Mouse (Mus musculus) heart, postnatal 36 days (tissue): ENCODE measurements around the gene Hnrnpa2b1. TPM values are rescaled to one million over a fixed set of nuclear protein-coding genes. Genes with fewer than 3 reads are reported as not detected.

Source experiments
- DNase-seq, 2 experiments: peaks; one replicate each; pipeline ENCODE4 v3.0.0; 2021 to 2022
- intact Hi-C: fragments of 180-260 bp; cut with DNase I; formaldehyde crosslinking; loops from one replicate; pipeline ENCODE4 v1.15.1; 2025
- total RNA-seq, 2 experiments: library from RNA; stranded (reverse); gene quantifications; 2 replicates each; pipeline ENCODE4 v1.2.3; 2021

Gene Hnrnpa2b1
- total RNA-seq, 2 experiments from 2014 or later: 408 to 439 TPM

GRCm38 (mm10) chr6:51471179-51471505 lies 1.4 kb upstream of the Hnrnpa2b1 start:
- DNase-seq: no peak
- intact Hi-C loops: loop anchor here (2.0 to 5.0 kb wide), 2 partner anchors 74 to 89 kb away; no protein-coding TSS in a partner anchor

- intact Hi-C loops: loop anchor here (2.0 to 5.0 kb wide), 2 partner anchors 74 to 88 kb away; no protein-coding TSS in a partner anchor
- peak; percentile 79 to 85 for DNase-seq
Observed at GRCm38 (mm10) chr6:51470311-51471178, 851 bp upstream of the Hnrnpa2b1 start, which contains the start of gene Cbx3. Gene Cbx3, plus strand, starts transcription at chr6:51470360.

- DNase-seq: peak; percentile 79 to 93
- intact Hi-C loops: loop anchor here (5.0 kb wide), 1 partner anchor 262 kb away; no protein-coding TSS in a partner anchor
Observed at GRCm38 (mm10) chr6:51468891-51469561, 668 bp downstream of the Hnrnpa2b1 start.

- intact Hi-C loops: loop anchor here (5.0 kb wide), 1 partner anchor 260 kb away; no protein-coding TSS in a partner anchor
- DNase-seq: no peak
Observed at GRCm38 (mm10) chr6:51467649-51468048, 2.0 kb downstream of the Hnrnpa2b1 start.

- intact Hi-C loops: no loop called here
- no peak for DNase-seq
Observed at GRCm38 (mm10) chr6:51460363-51460762, 9.3 kb downstream of the Hnrnpa2b1 start.

GRCm38 (mm10) chr6:51460021-51460360 lies 9.7 kb downstream of the Hnrnpa2b1 start:
- intact Hi-C loops: no loop called here
- no peak for DNase-seq

GRCm38 (mm10) chr6:51459313-51460020 lies 10.2 kb downstream of the Hnrnpa2b1 start:
- intact Hi-C loops: no loop called here
- DNase-seq: no peak

- DNase-seq: no peak
- intact Hi-C loops: no loop called here
Observed at GRCm38 (mm10) chr6:51458925-51459312, 10.8 kb downstream of the Hnrnpa2b1 start.

GRCm38 (mm10) chr6:51457770-51458387 lies 11.8 kb downstream of the Hnrnpa2b1 start:
- DNase-seq: no peak
- intact Hi-C loops: no loop called here

- DNase-seq: no peak
- intact Hi-C loops: no loop called here
Observed at GRCm38 (mm10) chr6:51457283-51457682, 12.4 kb downstream of the Hnrnpa2b1 start.

- intact Hi-C loops: no loop called here
- no peak for DNase-seq
Observed at GRCm38 (mm10) chr6:51456198-51456597, 13.5 kb downstream of the Hnrnpa2b1 start.

GRCm38 (mm10) chr6:51454949-51455348 lies 14.7 kb downstream of the Hnrnpa2b1 start:
- no peak for DNase-seq
- intact Hi-C loops: no loop called here

GRCm38 (mm10) chr6:51452927-51453503 lies 16.7 kb downstream of the Hnrnpa2b1 start:
- no peak for DNase-seq
- intact Hi-C loops: no loop called here

- intact Hi-C loops: no loop called here
- DNase-seq: no peak
Observed at GRCm38 (mm10) chr6:51442191-51442835, 27.4 kb downstream of the Hnrnpa2b1 start.

- intact Hi-C loops: no loop called here
Observed at GRCm38 (mm10) chr6:51438826-51439330, 30.8 kb downstream of the Hnrnpa2b1 start.

GRCm38 (mm10) chr6:51437665-51438064 lies 32.0 kb downstream of the Hnrnpa2b1 start:
- intact Hi-C loops: no loop called here
- DNase-seq: no peak

More at GRCm38 (mm10) chr6:51438826-51439330, 30.8 kb downstream of the Hnrnpa2b1 start:
- DNase-seq: no peak

GRCm38 (mm10) chr6:51434270-51434669 lies 35.4 kb downstream of the Hnrnpa2b1 start:
- DNase-seq: no peak
- intact Hi-C loops: loop anchor here (5.0 kb wide), 1 partner anchor 42 kb away; no protein-coding TSS in a partner anchor

GRCm38 (mm10) chr6:51432535-51433397 lies 36.9 kb downstream of the Hnrnpa2b1 start, which contains the start of gene Nfe2l3:
Gene Nfe2l3, plus strand, starts transcription at chr6:51432670.
- intact Hi-C loops: loop anchor here (5.0 kb wide), 1 partner anchor 40 kb away; no protein-coding TSS in a partner anchor
- peak; percentile 19 to 33 for DNase-seq
